ENCODE assay signal across 1 mouse cellular context in genomic region chr5:77098874-77099273, GRCm38 (mm10).
TF ChIP-seq lines count a peak whose summit lies in the region.

No protein-coding gene starts in this region.

TF ChIP-seq in MEL, 35 proteins besides CTCF, POLR2A, EP300 and RAD21:
- TF ChIP-seq MYC (IDR thresholded peaks at IDR 0.05; ENCODE audit: low read depth, low read length) (0 out of 2 replicates have a peak, but pooled peaks have one; percentile 1), ZC3H11A (IDR thresholded peaks at IDR 0.05; ENCODE audit: low read depth, low read length) (no peak), ZNF384 (IDR thresholded peaks at IDR 0.05; ENCODE audit: low read depth, low read length) (no peak), HCFC1 (IDR thresholded peaks at IDR 0.05; ENCODE audit: low read depth, low read length) (peak; percentile 2; the same call in 1 of the 2 replicates), JUND (IDR thresholded peaks at IDR 0.05; ENCODE audit: low read depth, low read length) (no peak), NELFE (IDR thresholded peaks at IDR 0.05; ENCODE audit: low read depth, low read length) (no peak), UBTF (IDR thresholded peaks at IDR 0.05; ENCODE audit: borderline replicate concordance, insufficient read depth, low read depth, low read length) (no peak), TCF12 (IDR thresholded peaks at IDR 0.05; ENCODE audit: low read depth, low read length) (no peak), USF2 (IDR thresholded peaks at IDR 0.05; ENCODE audit: borderline replicate concordance in 1 of 2, insufficient read depth in 1 of 2, low read depth in 1 of 2, low read length in 2 of 2) (no peak), BHLHE40 (IDR thresholded peaks at IDR 0.05; ENCODE audit: borderline replicate concordance, low read depth, low read length) (no peak), TBP (IDR thresholded peaks at IDR 0.05; ENCODE audit: low read depth, low read length) (peak; percentile 93), ELF1 (IDR thresholded peaks at IDR 0.05; ENCODE audit: low read depth, low read length) (no peak), E2F4 (IDR thresholded peaks at IDR 0.05; ENCODE audit: borderline replicate concordance, low read depth, low read length) (no peak)
